Mouse (Mus musculus): Measurements from ENCODE around the gene Cyp3a11.
"Not testable (repeated sequence)": the region's sequence is repeated elsewhere in the genome, so short reads cannot be mapped to it uniquely, and the experiment has no call there.

Cyp3a11 gene

GRCm38 (mm10) chr5:145879688-145880087 is at the start of gene Cyp3a11:
Cyp3a11 (minus strand) TSS chr5:145879964.
- DNase-seq (ENCODE audit: low spot score in 2 of 2) = no peak

- DNase-seq (ENCODE audit: low spot score in 2 of 2) = no peak
Observed at GRCm38 (mm10) chr5:145912912-145913311, 33.1 kb upstream of the Cyp3a11 start.

DNA sequence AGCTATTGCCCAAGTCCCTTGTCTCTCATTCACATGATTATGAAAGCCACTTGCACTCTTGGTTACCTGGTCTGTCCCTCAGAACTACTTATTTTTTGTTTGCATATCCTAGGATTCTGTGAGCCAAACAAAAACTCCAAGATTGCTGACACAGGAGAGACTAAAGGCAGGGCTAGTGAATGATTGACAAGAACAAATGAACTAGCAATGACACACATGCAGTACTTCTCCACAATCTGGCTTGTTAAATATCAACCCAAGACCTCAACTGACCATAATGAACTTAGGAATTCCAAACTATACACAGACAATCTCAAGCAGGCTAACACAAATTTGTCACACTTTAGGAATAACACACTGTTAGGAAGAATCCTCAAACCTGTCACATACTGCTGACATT is 32.0 kb upstream of the Cyp3a11 start:
- DNase-seq (ENCODE audit: low spot score in 2 of 2) = no peak

DNA sequence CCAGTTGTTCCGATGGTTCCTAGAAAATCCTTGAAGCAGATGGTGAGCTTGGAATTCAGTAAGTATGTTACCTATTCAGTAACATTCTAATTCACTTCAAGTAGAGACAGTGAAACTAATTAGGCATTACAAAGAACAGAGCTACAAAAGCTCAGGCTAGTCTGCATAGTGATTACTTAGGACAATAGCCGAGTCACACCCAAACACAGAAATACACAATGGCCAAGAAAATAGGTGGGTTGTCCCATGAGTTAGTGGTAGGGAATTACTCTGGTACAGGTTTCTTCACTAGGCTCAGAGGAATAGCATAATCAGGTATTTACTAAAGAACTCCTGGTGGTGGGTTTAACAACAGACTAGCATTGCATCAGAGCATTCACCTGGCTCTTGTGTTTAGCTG is 27.2 kb upstream of the Cyp3a11 start:
- DNase-seq (ENCODE audit: low spot score in 2 of 2) = not testable (repeated sequence)

- DNase-seq (ENCODE audit: low spot score in 2 of 2) = no peak
Observed at GRCm38 (mm10) chr5:145904535-145904934, 24.8 kb upstream of the Cyp3a11 start.

DNA sequence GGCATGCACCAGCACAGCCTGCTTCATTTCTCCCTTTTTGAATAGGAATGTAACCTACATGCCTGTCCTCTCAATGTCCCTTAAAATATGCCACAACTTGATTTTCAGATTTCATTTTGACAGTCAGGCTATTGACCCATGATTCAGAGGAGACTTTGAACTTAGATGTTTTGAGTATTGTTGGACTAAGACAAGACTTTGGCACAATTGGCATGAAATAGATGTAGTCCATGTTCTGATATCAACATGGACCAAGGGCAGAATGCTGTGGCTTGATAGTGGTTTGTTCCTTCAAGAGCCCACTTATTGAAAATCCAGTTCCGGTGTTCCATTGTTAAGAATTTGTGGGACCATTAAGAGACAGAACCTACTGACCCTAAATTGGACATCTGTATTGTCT is 23.6 kb upstream of the Cyp3a11 start:
- no peak for DNase-seq (ENCODE audit: low spot score in 2 of 2)

- no peak for DNase-seq (ENCODE audit: low spot score in 2 of 2)
Observed at GRCm38 (mm10) chr5:145900436-145900990, 20.7 kb upstream of the Cyp3a11 start.

GRCm38 (mm10) chr5:145897271-145897670 is 17.5 kb upstream of the Cyp3a11 start:
- DNase-seq (ENCODE audit: low spot score in 2 of 2) = no peak

- DNase-seq (ENCODE audit: low spot score in 2 of 2) = no peak
Observed at GRCm38 (mm10) chr5:145881207-145881606, 1.4 kb upstream of the Cyp3a11 start.

DNA sequence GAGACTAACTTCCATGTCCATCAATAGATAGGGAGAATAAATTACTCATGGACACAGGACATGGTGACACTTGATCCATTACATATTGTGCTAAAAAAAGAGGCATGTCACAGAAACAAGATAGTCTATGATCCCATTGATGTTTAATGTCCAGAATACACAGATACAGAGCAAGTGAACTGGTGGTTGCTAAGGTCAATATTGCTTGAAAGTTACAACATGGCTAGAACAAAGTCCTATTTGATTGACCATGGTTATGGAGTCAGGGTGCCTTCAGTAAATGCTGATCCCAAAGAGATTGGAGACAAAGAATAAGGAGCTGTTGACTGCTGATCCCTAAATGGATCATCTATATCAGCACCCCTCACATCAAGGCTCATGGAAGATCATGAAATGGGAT is 12.3 kb downstream of the Cyp3a11 start:
- not testable (repeated sequence) for DNase-seq (ENCODE audit: low spot score in 2 of 2)

DNA sequence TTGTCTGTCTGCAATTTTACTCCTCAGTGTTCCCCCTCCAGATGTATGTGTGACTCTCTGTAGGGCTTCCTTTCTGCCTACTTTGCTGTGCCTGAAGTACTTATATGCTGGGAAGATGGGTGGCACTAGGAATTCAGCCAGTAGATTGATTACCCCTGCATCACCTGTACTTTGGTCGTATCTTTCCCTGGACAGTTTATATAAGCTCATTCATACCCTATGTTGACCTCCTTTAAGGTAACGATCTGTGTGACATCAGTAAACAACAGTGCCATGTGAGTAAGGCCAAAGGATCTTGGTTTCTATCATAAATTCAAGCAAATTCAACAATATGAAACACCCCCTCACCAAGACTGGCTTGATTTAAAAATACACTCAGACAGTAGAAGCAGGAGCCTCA is 74.0 kb downstream of the Cyp3a11 start, which contains the start of gene Cyp3a44:
Gene Cyp3a44 (minus strand): TSS at position 79 of the 400 bp plus-strand sequence.
- not testable (repeated sequence) for DNase-seq (ENCODE audit: low spot score in 2 of 2)
